Mouse (Mus musculus) natural killer cell, adult 2 months (primary cell): ENCODE data around the gene Wdr81.

ENCODE experiments used
- DNase-seq, 2 experiments: peaks; one replicate each; pipeline ENCODE4 v3.0.0; 2022; ENCODE audit warnings: low spot score in 2 of 2

Gene Wdr81

GRCm38 (mm10) chr11:75453991-75454930 is at the start of gene Wdr81:
TSS of gene Wdr81 (minus strand) at chr11:75454717.
- DNase-seq, result peak; percentile 83 to 90

GRCm38 (mm10) chr11:75498126-75498525 is 43.6 kb upstream of the Wdr81 start:
- DNase-seq, result no peak

- DNase-seq, result no peak
Observed at GRCm38 (mm10) chr11:75494296-75495049, 40.0 kb upstream of the Wdr81 start.

GRCm38 (mm10) chr11:75487496-75487895 is 33.0 kb upstream of the Wdr81 start:
- no peak for DNase-seq

GRCm38 (mm10) chr11:75486601-75487285 is 32.2 kb upstream of the Wdr81 start, which contains the start of gene Prpf8:
TSS of gene Prpf8 (plus strand) at chr11:75486816.
- peak; percentile 98 for DNase-seq

- no peak for DNase-seq
Observed at GRCm38 (mm10) chr11:75486192-75486591, 31.7 kb upstream of the Wdr81 start.

GRCm38 (mm10) chr11:75473376-75473775 is 18.9 kb upstream of the Wdr81 start:
- no peak for DNase-seq

GRCm38 (mm10) chr11:75472469-75473081 is 18.1 kb upstream of the Wdr81 start:
- peak in 1 of 2 experiments; percentile 25 for DNase-seq

GRCm38 (mm10) chr11:75470675-75471074 is 16.2 kb upstream of the Wdr81 start:
- no peak for DNase-seq

- DNase-seq, result no peak
Observed at GRCm38 (mm10) chr11:75469261-75469660, 14.7 kb upstream of the Wdr81 start.

- DNase-seq, result no peak
Observed at GRCm38 (mm10) chr11:75468410-75468809, 13.9 kb upstream of the Wdr81 start.

- no peak for DNase-seq
Observed at GRCm38 (mm10) chr11:75467512-75468215, 13.1 kb upstream of the Wdr81 start.

- no peak for DNase-seq
Observed at GRCm38 (mm10) chr11:75466731-75467505, 12.4 kb upstream of the Wdr81 start.

- no peak for DNase-seq
Observed at GRCm38 (mm10) chr11:75465051-75465450, 10.5 kb upstream of the Wdr81 start.

- DNase-seq, result no peak
Observed at GRCm38 (mm10) chr11:75464417-75464816, 9.9 kb upstream of the Wdr81 start.

GRCm38 (mm10) chr11:75463624-75464023 is 9.1 kb upstream of the Wdr81 start:
- no peak for DNase-seq

GRCm38 (mm10) chr11:75462865-75463336 is 8.4 kb upstream of the Wdr81 start:
- no peak for DNase-seq

GRCm38 (mm10) chr11:75462253-75462783 is 7.8 kb upstream of the Wdr81 start:
- DNase-seq, result peak; percentile 60 to 65

GRCm38 (mm10) chr11:75461743-75462252 is 7.3 kb upstream of the Wdr81 start:
- no peak for DNase-seq
